Mouse (Mus musculus) embryo, embryonic 11 days (tissue): ENCODE measurements around the gene Gm20518.

Source experiments
- DNase-seq: peaks from one replicate; pipeline ENCODE4 v3.0.0-alpha.2; 2015

Gene Gm20518

GRCm38 (mm10) chr16:17891567-17891959, at the start of gene Gm20518:
Gm20518 (minus strand) TSS chr16:17891671.
- peak; percentile 100 for DNase-seq

GRCm38 (mm10) chr16:17939255-17939751, 47.8 kb upstream of the Gm20518 start:
- no peak for DNase-seq

GRCm38 (mm10) chr16:17938821-17939220, 47.4 kb upstream of the Gm20518 start:
- peak; percentile 79 for DNase-seq

GRCm38 (mm10) chr16:17938187-17938586, 46.7 kb upstream of the Gm20518 start:
- no peak for DNase-seq

GRCm38 (mm10) chr16:17936776-17937175, 45.3 kb upstream of the Gm20518 start:
- no peak for DNase-seq

GRCm38 (mm10) chr16:17934445-17934910, 43.0 kb upstream of the Gm20518 start:
- no peak for DNase-seq

GRCm38 (mm10) chr16:17933594-17934444, 42.3 kb upstream of the Gm20518 start:
- DNase-seq, result no peak

GRCm38 (mm10) chr16:17931906-17932460, 40.5 kb upstream of the Gm20518 start:
- DNase-seq, result no peak

GRCm38 (mm10) chr16:17929631-17930030, 38.2 kb upstream of the Gm20518 start:
- no peak for DNase-seq

- DNase-seq, result no peak
Observed at GRCm38 (mm10) chr16:17929211-17929610, 37.7 kb upstream of the Gm20518 start.

GRCm38 (mm10) chr16:17928627-17929104, 37.2 kb upstream of the Gm20518 start:
- DNase-seq, result peak; percentile 88

- DNase-seq, result peak; percentile 91
Observed at GRCm38 (mm10) chr16:17928087-17928580, 36.7 kb upstream of the Gm20518 start, which contains the start of gene Slc25a1. Slc25a1 (minus strand) TSS chr16:17928219.

GRCm38 (mm10) chr16:17927351-17928082, 36.0 kb upstream of the Gm20518 start:
- DNase-seq, result peak; percentile 74

GRCm38 (mm10) chr16:17922163-17922538, 30.7 kb upstream of the Gm20518 start:
- no peak for DNase-seq

GRCm38 (mm10) chr16:17921325-17922162, 30.1 kb upstream of the Gm20518 start:
- DNase-seq, result peak; percentile 99

GRCm38 (mm10) chr16:17920586-17920985, 29.1 kb upstream of the Gm20518 start:
- DNase-seq, result peak; percentile 51

- DNase-seq, result peak; percentile 49
Observed at GRCm38 (mm10) chr16:17914307-17915249, 23.1 kb upstream of the Gm20518 start, which contains the start of gene Gsc2. Gsc2 (minus strand) TSS chr16:17915059.

- peak; percentile 98 for DNase-seq
Observed at GRCm38 (mm10) chr16:17911052-17911595, 19.7 kb upstream of the Gm20518 start, which contains the start of gene Ess2. Ess2 (minus strand) TSS chr16:17911348.

GRCm38 (mm10) chr16:17898462-17898861, 7.0 kb upstream of the Gm20518 start, which contains the start of the genes Dgcr2 and Tssk2:
Dgcr2 (minus strand) TSS chr16:17898562.
Tssk2 (plus strand) TSS chr16:17898637.
- DNase-seq, result no peak

- no peak for DNase-seq
Observed at GRCm38 (mm10) chr16:17896091-17896490, 4.6 kb upstream of the Gm20518 start.
